Mouse (Mus musculus) activated CD4-positive, CD25-positive, alpha-beta regulatory T cell (primary cell): ENCODE results near the gene Galnt13. TPM values are rescaled to one million over a fixed set of nuclear protein-coding genes. Genes with fewer than 3 reads are reported as not detected.

ENCODE experiments used
- polyA plus RNA-seq, 2 experiments: library from polyadenylated mRNA; unstranded; fragments of 100-300 nt; shearing (Covaris generic); gene quantifications; one replicate each; pipeline ENCODE4 v1.2.1; 2017

The Galnt13 gene
- polyA plus RNA-seq = under 1 TPM in 1 of 2 experiments, not detected in 1; 0.15 TPM

DNA sequence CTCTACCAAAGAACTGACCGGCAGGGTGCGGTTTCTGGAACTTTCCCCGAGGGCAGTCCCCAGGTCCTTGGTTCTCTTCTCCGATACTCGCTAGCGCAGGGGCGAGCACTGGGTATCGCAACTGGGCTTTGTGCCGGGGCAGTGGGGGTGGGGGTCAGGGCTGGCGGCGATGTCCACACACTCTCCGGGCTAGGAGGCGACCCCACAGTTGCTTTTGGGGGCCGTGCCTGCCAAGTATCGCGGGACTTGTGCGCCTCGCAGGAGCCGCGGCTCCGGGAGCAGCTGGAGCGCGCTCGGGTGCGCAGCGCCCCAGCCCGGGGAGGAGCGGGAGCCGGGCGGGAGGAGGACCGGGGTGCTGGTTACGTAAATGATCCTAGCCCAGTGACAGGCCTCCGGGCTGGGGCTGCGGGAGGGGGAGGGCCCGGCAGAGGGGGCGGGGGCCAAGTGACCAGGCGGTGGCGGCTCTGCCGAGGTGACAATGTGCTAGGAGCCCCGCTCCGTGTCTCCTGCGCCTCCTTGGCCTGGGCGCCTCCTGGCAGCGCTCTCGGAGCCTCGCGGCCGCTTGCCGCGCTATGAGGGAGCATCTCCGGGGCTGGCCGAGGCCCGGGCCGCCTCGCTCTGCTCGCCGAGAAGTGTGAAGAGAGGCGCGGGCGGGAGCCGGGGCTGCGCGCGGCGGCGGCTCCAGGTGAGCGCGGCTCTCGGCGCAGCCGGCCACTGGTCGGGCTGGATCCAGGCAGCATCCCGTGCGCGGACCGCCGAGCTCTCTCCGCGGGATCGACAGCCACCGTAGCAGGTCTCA, at the start of gene Galnt13:
Gene Galnt13, plus strand, starts transcription at position 381 of the 799 bp plus-strand sequence.

